Mouse (Mus musculus): ENCODE results near the gene Gga3. TPM values are rescaled to one million over a fixed set of nuclear protein-coding genes. Genes with fewer than 3 reads are reported as not detected.

Gene Gga3
- polyA plus RNA-seq, 1 experiment, result 69.3 TPM

DNA sequence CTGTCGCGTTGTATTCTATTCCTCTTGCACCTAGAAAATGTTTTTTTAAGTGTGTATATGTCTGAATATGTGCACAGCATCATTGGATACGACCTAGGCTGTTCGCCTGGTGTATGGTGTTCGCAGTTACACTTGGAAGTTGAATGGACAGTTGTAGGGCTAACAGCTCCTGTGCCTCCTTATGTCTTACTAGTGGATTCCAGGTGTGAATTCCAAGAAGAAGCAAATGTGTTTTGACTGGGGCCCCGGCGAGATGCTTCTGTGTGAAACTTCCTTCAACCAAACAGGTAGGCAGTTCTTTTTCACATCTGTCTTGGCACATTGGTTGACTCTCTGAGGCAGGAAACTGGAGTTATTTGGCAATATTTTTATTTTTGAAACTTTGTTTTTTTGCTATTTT, 38.9 kb downstream of the Gga3 start:
- no peaks in the 10 kb centered on the region for H3K4me1 ChIP-seq (ENCODE audit: control insufficient read depth, insufficient read depth, low read length)
- H3K4me3 ChIP-seq (ENCODE audit: low read depth, low read length), result peak overlapping the region; percentile 99
- TF ChIP-seq EP300 (IDR thresholded peaks at IDR 0.05; ENCODE audit: insufficient read depth, low read depth, low read length), result no peak
- no peak for TF ChIP-seq POLR2A (IDR thresholded peaks at IDR 0.05; ENCODE audit: insufficient read depth, low read length)
- TF ChIP-seq CTCF (IDR thresholded peaks at IDR 0.05; ENCODE audit: low read depth, low read length), result no peak
- H3K27ac ChIP-seq (ENCODE audit: insufficient read depth, low read length), result no peak overlapping the region
- peaks cover 33% of the 10 kb centered on the region for H3K36me3 ChIP-seq (ENCODE audit: control insufficient read depth, insufficient read depth, low read length, poor library complexity, severe bottlenecking)
- no peaks in the 10 kb centered on the region; the same call in 1 of the 2 replicates for H3K9me3 ChIP-seq (replicated peaks; ENCODE audit: control insufficient read depth, insufficient read depth, low read length, poor library complexity, severe bottlenecking)
- no peaks in the 10 kb centered on the region for H3K27me3 ChIP-seq (ENCODE audit: control insufficient read depth, insufficient read depth, low read length, poor library complexity, severe bottlenecking)
- H3K9ac ChIP-seq (ENCODE audit: low read depth, poor library complexity, severe bottlenecking), result peak overlapping the region; percentile 90

DNA sequence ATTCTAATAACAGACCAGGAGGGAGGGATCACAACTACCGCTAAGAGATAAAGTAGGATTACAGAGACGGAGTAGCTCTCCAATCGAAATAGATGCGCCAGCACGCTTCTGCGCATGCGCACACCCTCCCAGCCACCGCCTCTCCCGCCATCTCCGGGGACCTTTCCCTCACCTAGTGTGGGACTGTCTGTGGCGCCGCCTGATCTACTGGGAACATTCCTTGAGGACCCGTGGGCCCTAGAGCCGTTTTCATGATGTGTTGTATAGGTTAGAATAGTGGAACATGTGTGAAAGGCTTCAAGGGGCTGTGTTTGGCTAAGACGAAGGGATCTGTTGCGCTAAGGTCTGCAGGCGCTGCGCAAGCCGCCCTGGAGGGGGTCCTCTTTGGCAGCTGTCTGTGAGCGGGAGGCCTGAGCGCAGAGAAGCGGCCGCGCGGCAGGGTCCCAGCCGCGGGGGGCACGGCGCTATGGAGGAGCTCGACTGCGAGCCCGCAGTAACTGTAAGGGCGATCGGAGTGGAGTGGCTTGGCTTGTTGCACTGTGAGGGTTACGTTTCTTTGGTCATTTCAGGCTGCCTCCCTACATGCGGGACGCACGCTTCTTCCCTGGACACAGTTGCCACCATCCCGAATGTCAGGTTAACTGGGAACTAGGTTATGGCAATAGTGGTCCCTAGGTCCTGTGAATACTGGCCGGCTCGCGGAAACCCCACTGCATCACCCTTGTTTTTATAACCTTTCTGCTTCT, 39.6 kb downstream of the Gga3 start, which contains the start of gene Nup85:
Gene Nup85, plus strand, starts transcription at position 371 of the 746 bp plus-strand sequence.
- H3K4me3 ChIP-seq (ENCODE audit: low read depth, low read length), result peak within 1 kb of the TSS; percentile 99
- no peak for TF ChIP-seq CTCF (IDR thresholded peaks at IDR 0.05; ENCODE audit: low read depth, low read length)
- TF ChIP-seq EP300 (IDR thresholded peaks at IDR 0.05; ENCODE audit: insufficient read depth, low read depth, low read length), result no peak
- TF ChIP-seq POLR2A (IDR thresholded peaks at IDR 0.05; ENCODE audit: insufficient read depth, low read length), result peak; percentile 52

DNA sequence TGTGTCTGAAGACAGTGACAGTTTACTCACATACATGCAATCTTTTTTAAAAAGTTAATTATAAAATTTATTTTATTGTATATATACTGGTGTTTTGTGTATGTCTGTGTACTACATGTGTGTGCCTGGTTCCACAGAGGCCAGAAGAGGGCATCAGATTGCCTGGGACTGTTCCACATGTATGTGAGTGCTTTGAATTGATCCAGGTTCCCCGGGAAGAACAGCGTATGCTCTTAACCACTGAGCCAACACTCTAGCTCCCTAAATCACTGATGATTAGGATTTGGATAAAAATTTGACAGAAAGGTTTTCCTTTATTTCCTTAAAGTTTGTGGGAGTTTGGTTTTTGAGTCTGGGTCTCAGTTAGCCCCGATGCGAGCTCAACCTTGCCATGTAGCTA, 40.4 kb downstream of the Gga3 start:
- H3K9ac ChIP-seq (ENCODE audit: low read depth, poor library complexity, severe bottlenecking), result peak overlapping the region; percentile 90
- peak overlapping the region; percentile 99 for H3K4me3 ChIP-seq (ENCODE audit: low read depth, low read length)
- H3K4me1 ChIP-seq (ENCODE audit: control insufficient read depth, insufficient read depth, low read length), result no peaks in the 10 kb centered on the region
- peaks cover 25% of the 10 kb centered on the region for H3K36me3 ChIP-seq (ENCODE audit: control insufficient read depth, insufficient read depth, low read length, poor library complexity, severe bottlenecking)
- H3K27ac ChIP-seq (ENCODE audit: insufficient read depth, low read length), result peak overlapping the region; percentile 74
- H3K27me3 ChIP-seq (ENCODE audit: control insufficient read depth, insufficient read depth, low read length, poor library complexity, severe bottlenecking), result no peaks in the 10 kb centered on the region
- H3K9me3 ChIP-seq (replicated peaks; ENCODE audit: control insufficient read depth, insufficient read depth, low read length, poor library complexity, severe bottlenecking), result no peaks in the 10 kb centered on the region; the same call in 1 of the 2 replicates
- TF ChIP-seq CTCF (IDR thresholded peaks at IDR 0.05; ENCODE audit: low read depth, low read length), result no peak
- TF ChIP-seq EP300 (IDR thresholded peaks at IDR 0.05; ENCODE audit: insufficient read depth, low read depth, low read length), result no peak
- TF ChIP-seq POLR2A (IDR thresholded peaks at IDR 0.05; ENCODE audit: insufficient read depth, low read length), result no peak

More for the DNA sequence above, 39.6 kb downstream of the Gga3 start, which contains the start of gene Nup85:
- Histone ChIP-seq H3K9me3 (replicated peaks; ENCODE audit: control insufficient read depth, insufficient read depth, low read length, poor library complexity, severe bottlenecking) (no peaks in the 10 kb centered on the region; the same call in 1 of the 2 replicates), H3K27ac (ENCODE audit: insufficient read depth, low read length) (peak within 1 kb of the TSS; percentile 74), H3K27me3 (ENCODE audit: control insufficient read depth, insufficient read depth, low read length, poor library complexity, severe bottlenecking) (no peaks in the 10 kb centered on the region), H3K4me1 (ENCODE audit: control insufficient read depth, insufficient read depth, low read length) (no peaks in the 10 kb centered on the region), H3K36me3 (ENCODE audit: control insufficient read depth, insufficient read depth, low read length, poor library complexity, severe bottlenecking) (peaks cover 26% of the 10 kb centered on the region), H3K9ac (ENCODE audit: low read depth, poor library complexity, severe bottlenecking) (peak within 1 kb of the TSS; percentile 90)

DNA sequence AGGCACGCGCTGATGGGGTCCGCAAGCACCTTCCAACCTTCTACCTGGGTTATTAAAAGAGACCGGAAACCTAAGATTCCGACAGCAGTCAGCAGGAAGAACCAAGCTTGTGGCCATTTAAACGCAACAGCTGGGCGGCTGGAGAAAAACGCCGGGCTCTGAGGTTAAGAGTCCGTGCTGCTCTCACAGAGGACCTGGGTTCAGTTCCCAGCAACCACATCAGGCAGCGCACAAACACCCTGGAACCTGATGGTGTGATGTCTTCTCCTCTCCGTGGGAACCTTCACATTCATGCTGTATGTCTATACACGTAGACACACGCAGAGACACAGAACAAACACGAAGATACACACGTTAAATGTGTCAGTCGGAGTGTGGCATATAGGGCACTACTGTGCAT, 48.1 kb downstream of the Gga3 start:
- Histone ChIP-seq H3K9ac (ENCODE audit: low read depth, poor library complexity, severe bottlenecking) (peak overlapping the region; percentile 47), H3K4me1 (ENCODE audit: control insufficient read depth, insufficient read depth, low read length) (no peaks in the 10 kb centered on the region), H3K4me3 (ENCODE audit: low read depth, low read length) (no peak overlapping the region; the same call in 1 of the 2 replicates), H3K27me3 (ENCODE audit: control insufficient read depth, insufficient read depth, low read length, poor library complexity, severe bottlenecking) (no peaks in the 10 kb centered on the region), H3K9me3 (replicated peaks; ENCODE audit: control insufficient read depth, insufficient read depth, low read length, poor library complexity, severe bottlenecking) (no peaks in the 10 kb centered on the region; the same call in 1 of the 2 replicates), H3K27ac (ENCODE audit: insufficient read depth, low read length) (no peak overlapping the region), H3K36me3 (ENCODE audit: control insufficient read depth, insufficient read depth, low read length, poor library complexity, severe bottlenecking) (no peaks in the 10 kb centered on the region)
- no peak for TF ChIP-seq POLR2A (IDR thresholded peaks at IDR 0.05; ENCODE audit: insufficient read depth, low read length)
- no peak for TF ChIP-seq EP300 (IDR thresholded peaks at IDR 0.05; ENCODE audit: insufficient read depth, low read depth, low read length)
- no peak for TF ChIP-seq CTCF (IDR thresholded peaks at IDR 0.05; ENCODE audit: low read depth, low read length)

DNA sequence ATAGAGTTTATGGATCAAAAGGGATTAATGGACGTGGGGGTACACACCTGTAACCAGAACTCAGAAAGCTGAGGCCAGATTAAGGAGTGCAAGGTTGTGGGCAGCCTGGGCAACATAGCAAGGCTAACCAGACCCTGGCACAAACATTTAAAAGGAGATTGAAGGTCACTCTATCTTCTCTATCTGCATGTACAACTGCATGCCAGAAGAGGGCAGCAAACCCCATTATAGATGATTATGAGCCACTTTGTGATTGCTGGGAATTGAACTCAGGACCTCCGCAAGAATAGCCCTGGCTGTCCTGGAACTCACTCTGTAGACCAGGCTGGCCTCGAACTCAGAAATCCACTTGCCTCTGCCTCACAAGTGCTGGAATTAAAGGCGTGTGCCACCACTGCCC, 51.1 kb downstream of the Gga3 start:
- Histone ChIP-seq H3K9ac (ENCODE audit: low read depth, poor library complexity, severe bottlenecking) (no peak overlapping the region), H3K4me3 (ENCODE audit: low read depth, low read length) (no peak overlapping the region), H3K27me3 (ENCODE audit: control insufficient read depth, insufficient read depth, low read length, poor library complexity, severe bottlenecking) (no peaks in the 10 kb centered on the region), H3K27ac (ENCODE audit: insufficient read depth, low read length) (no peak overlapping the region), H3K36me3 (ENCODE audit: control insufficient read depth, insufficient read depth, low read length, poor library complexity, severe bottlenecking) (no peaks in the 10 kb centered on the region), H3K4me1 (ENCODE audit: control insufficient read depth, insufficient read depth, low read length) (no peaks in the 10 kb centered on the region), H3K9me3 (replicated peaks; ENCODE audit: control insufficient read depth, insufficient read depth, low read length, poor library complexity, severe bottlenecking) (no peaks in the 10 kb centered on the region)
- TF ChIP-seq POLR2A (IDR thresholded peaks at IDR 0.05; ENCODE audit: insufficient read depth, low read length), result no peak
- TF ChIP-seq CTCF (IDR thresholded peaks at IDR 0.05; ENCODE audit: low read depth, low read length), result peak; percentile 10

DNA sequence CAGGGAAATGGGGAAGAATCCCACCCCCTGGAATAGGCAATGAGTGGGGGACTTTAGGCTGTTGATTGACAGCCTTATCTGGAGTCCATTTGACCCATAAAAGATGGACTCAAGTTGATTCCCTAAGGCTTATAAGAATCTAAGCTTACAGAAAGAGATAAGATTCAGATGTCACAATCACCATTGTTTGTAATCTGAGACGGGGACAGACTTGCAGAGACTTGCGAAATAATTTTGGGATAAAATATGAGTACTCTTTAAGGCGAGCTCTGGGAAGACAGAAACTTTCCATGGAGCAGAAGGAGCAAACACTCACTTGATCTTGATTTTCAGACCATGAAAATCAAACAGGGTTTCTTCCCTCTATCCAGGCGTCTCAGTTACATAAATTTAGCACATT, 60.3 kb downstream of the Gga3 start:
- no peaks in the 10 kb centered on the region for H3K9me3 ChIP-seq (replicated peaks; ENCODE audit: control insufficient read depth, insufficient read depth, low read length, poor library complexity, severe bottlenecking)
- no peak overlapping the region for H3K4me3 ChIP-seq (ENCODE audit: low read depth, low read length)
- no peaks in the 10 kb centered on the region for H3K27me3 ChIP-seq (ENCODE audit: control insufficient read depth, insufficient read depth, low read length, poor library complexity, severe bottlenecking)
- H3K27ac ChIP-seq (ENCODE audit: insufficient read depth, low read length), result no peak overlapping the region
- no peaks in the 10 kb centered on the region for H3K36me3 ChIP-seq (ENCODE audit: control insufficient read depth, insufficient read depth, low read length, poor library complexity, severe bottlenecking)
- no peak for TF ChIP-seq POLR2A (IDR thresholded peaks at IDR 0.05; ENCODE audit: insufficient read depth, low read length)
- no peak for TF ChIP-seq CTCF (IDR thresholded peaks at IDR 0.05; ENCODE audit: low read depth, low read length)
- no peak for TF ChIP-seq EP300 (IDR thresholded peaks at IDR 0.05; ENCODE audit: insufficient read depth, low read depth, low read length)
- no peak overlapping the region for H3K9ac ChIP-seq (ENCODE audit: low read depth, poor library complexity, severe bottlenecking)
- no peaks in the 10 kb centered on the region for H3K4me1 ChIP-seq (ENCODE audit: control insufficient read depth, insufficient read depth, low read length)

All from ES-Bruce4 (cell line).